Mouse (Mus musculus) bone marrow, adult 2 months (tissue): ENCODE measurements around the gene Vav3.

Source experiments
- CTCF ChIP-seq: fragments of 200-500 bp; IDR thresholded peaks from 2 replicates; pipeline ENCODE4 v1.5.1; 2011; ENCODE audit warnings: low read length, control low read depth; ENCODE audit not compliant: control insufficient read depth, insufficient read depth
- POLR2A ChIP-seq: fragments of 200-500 bp; IDR thresholded peaks from 2 replicates; pipeline ENCODE4 v1.6.1; 2011; ENCODE audit warnings: low read depth, mild to moderate bottlenecking, control low read depth, low read length, borderline replicate concordance; ENCODE audit not compliant: control insufficient read depth

DNA sequence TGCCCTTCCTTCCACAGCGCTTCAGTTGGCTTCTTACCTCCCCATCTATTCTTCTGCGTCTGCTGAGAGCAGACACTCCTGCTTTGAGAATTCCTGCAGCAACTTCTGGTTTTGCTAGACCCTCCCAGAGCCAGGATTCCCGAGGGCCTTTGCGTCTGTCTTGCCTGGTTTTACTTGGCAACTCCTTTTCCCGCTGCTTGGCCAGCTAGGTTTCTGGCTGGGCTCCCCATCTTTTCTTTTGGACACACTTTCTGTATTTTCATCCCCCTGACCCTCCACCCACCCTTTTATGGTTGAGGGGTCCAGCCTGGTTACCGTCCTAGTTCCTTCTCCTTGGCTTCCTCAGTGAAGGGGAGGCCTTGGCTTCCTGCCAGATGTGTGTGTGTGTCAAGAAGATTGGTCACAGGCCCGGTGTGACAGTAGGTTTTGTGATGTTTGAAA, 26.0 kb downstream of the Vav3 start:
- TF ChIP-seq CTCF = no peak
- TF ChIP-seq POLR2A = no peak
